Mouse (Mus musculus) thymus, postnatal 0 days (tissue): ENCODE data around the gene Cers5. TPM values are rescaled to one million over a fixed set of nuclear protein-coding genes. Genes with fewer than 3 reads are reported as not detected.

Source experiments
- polyA plus RNA-seq: library from polyadenylated mRNA; unstranded; fragments of >200 nt; fragmentation: Nextera tagmentation; extraction: Ambion mirVana; gene quantifications from 2 replicates; pipeline ENCODE4 v1.2.1, GENCODE M21; 2015

Gene Cers5
- polyA plus RNA-seq, 1 experiment from 2014 or later: 48.4 TPM

Other genes with a start within 250 kb of the Cers5 start
- gene Faim2, start 244.7 kb downstream of the Cers5 start, polyA plus RNA-seq: 0.08 and 0.14 TPM in 2 replicates
- not detected in 2 replicates for gene Aqp2, start 193.8 kb downstream of the Cers5 start, polyA plus RNA-seq
- 3.6 and 5.2 TPM in 2 replicates for gene Aqp5, start 182.1 kb downstream of the Cers5 start, polyA plus RNA-seq
- gene Aqp6, start 171.5 kb downstream of the Cers5 start, polyA plus RNA-seq: 0.15 TPM in 1 of 2 replicates, not detected in the other
- 121 and 132 TPM in 2 replicates for gene Racgap1, start 121.2 kb downstream of the Cers5 start, polyA plus RNA-seq
- 0.94 and 1.1 TPM in 2 replicates for gene Asic1, start 102.5 kb downstream of the Cers5 start, polyA plus RNA-seq
- 36.3 and 41.1 TPM in 2 replicates for gene Smarcd1, start 70.8 kb downstream of the Cers5 start, polyA plus RNA-seq
- not detected in 2 replicates for gene Gm17349, start 67.4 kb downstream of the Cers5 start, polyA plus RNA-seq
- 0.30 and 1.8 TPM in 2 replicates for gene Gpd1, start 55.4 kb downstream of the Cers5 start, polyA plus RNA-seq
- 241 and 259 TPM in 2 replicates for gene Cox14, start 47.3 kb downstream of the Cers5 start, polyA plus RNA-seq
- 30.9 and 31.8 TPM in 2 replicates for gene Lima1, start 102.6 kb upstream of the Cers5 start, polyA plus RNA-seq
- gene Fam186a, start 194.2 kb upstream of the Cers5 start, polyA plus RNA-seq: not detected in 2 replicates
- gene Larp4, start 197.2 kb upstream of the Cers5 start, polyA plus RNA-seq: 33.9 and 35.5 TPM in 2 replicates